Mouse (Mus musculus): ENCODE measurements around the gene A630089N07Rik. TPM values are rescaled to one million over a fixed set of nuclear protein-coding genes. Genes with fewer than 3 reads are reported as not detected.

A630089N07Rik gene
- total RNA-seq, 2 experiments from 2014 or later = 6.9 to 10.0 TPM

DNA sequence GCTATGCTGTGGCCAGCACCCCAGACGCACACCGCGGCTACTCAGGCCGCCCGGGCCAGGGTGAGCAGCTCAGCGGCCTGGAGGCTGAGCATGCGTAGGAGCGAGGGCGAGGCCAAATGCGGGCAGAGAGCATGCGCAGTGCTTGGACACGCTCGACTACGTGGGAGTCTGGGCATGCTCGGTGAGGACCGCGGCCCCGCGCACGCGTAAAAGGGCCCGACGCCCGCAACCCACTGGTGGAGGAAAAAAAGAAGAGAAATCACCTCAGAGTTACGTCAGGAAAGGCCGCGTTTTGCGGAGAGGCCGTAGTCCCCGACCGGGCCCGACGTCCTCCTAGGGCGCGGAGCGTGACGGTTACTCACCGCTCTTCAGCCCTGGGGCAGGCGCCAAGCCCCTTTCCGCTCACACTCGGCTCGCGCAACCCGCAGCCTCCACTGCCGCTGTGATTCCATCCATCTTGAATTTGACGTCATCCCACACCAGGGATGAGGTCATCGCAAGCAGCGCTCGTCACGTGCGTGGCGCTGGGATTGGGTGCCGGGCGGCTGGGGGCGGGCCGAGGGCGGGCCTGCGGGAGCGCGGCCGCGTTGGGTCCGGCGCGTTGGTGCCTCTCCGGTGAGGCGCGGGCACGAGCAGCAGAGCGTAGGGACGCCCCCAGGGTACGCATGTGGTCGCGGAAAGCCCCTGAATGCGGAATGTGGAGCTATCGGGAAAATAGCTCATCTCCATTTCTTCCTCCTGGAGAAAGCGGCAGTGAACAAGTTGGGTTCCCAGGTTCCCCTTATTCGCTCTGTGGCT is 119.9 kb downstream of the A630089N07Rik start, which contains the start of the genes C2cd2 and Zbtb21:
Gene C2cd2 (minus strand): TSS at position 448 of the 798 bp plus-strand sequence.
Gene Zbtb21 (minus strand): TSS at position 472 of the 798 bp plus-strand sequence.
- peak; percentile 98 for DNase-seq (ENCODE audit: low spot score in 2 of 2)

DNA sequence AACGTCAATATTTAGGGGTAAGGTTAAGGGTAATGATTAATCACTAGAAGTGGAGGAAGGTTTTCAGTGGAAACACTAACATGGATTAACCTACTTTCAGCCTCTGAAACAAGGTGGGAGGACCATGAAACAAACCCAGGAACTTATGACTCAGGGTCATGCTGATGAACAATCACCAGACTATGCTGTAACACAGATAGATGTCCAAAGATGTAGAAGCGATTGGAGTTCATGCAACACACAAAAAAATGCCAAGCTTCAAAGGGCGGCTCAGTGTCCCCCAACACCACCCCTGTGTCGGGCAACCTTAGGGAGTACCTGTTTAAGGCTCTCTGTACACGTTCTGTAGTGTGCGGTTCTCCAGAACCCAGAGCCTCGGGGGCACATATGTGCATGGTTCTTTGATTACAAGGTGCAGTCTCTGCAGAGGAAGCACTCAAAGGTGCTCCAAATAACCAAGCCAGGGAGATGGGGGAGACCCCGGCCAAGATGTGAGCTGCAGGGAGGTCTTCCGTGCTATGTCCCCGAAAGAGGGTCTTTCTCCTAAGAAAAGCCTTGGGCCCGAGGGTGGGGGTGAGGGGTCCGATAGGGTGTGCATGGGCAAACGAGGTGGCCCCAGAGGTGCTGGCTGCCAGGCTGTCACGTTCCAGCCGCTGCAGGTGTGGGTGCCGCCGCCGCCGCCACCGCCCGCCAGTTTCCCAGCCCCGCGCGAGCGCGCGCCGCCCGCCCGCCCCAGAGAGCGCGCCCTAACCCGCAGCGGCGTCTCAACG is 120.7 kb downstream of the A630089N07Rik start:
- no peak for DNase-seq (ENCODE audit: low spot score in 2 of 2)

DNA sequence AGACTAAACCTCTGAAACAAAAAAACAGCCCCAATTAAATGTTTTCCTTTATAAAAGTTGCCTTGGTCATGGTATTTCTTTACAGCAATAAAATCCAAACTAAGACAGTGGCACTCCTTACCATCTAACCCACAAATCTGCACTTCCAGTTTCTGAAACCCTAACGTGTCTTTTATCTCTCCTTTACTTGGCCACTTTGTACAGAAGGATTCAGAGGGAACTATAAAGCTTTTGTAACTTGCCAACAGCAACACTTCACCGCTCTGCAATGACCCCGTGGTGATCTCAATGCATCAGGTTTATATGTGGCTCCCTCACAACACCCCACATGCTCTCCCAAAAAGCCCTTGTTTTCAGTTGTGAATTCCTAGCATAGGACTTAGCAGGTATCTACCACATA is 121.9 kb downstream of the A630089N07Rik start:
- DNase-seq (ENCODE audit: low spot score in 2 of 2) = no peak

DNA sequence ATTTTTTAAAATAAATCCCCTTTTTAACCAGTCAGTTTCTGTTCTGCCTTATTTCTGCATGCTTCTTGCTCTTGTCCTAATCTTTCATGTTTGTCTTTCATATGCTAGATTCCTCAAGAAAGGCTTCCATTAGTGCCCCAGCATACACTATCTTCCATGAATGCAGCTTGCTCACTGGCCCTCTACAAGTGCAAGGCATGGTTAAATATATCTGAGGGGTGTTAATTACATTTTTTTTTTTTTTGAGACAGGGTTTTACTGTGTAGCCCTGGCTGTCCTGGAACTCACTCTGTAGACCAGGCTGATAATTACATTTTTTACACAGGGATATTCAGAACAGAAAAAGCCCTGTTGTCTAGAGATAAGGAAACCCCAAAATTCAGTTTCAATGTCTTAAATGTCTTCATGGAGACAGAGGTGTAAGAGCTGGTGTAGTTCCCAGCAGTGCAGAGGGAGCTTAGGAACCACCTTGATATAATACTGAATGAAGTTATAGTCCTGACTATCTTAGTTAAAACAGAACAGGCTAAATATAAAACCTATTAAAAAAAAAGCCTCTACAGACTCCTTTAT is 123.8 kb downstream of the A630089N07Rik start:
- DNase-seq (ENCODE audit: low spot score in 2 of 2) = no peak

DNA sequence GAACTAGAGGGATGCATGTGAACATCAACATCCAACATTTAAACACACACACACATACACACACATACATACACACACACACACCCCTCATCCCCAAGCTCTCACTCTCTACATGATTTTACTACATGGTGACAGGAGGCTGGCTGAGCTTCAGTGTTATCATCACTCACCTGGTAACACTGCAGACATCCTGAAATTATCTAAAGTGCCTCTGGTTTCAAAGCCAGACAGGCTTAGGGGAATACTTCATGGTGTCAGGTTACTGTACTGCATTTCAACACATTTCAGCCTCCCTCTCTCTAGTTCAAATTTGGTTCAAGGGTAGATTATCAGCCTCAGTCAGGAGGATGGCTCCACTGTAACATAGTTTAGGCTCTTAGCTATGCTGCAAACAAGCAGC is 124.6 kb downstream of the A630089N07Rik start:
- no peak for DNase-seq (ENCODE audit: low spot score in 2 of 2)

DNA sequence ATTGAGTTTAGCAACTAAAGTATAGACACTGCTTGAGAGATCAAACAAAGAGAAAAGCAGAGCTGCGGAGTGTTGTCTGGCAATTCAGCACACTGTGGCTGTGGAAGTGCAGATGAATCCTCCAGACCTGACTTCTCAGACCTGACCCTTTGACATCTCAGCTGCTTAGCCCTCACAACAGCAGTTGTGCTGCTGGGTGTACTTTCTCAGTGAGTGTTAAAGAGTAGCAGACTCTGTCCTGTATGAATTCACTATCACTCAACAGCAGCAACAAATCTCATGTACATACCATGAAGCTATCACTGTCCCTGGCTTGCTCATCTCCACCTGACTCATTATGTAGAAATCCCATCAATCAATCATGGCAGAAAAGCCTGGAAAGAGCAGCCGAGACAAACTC is 126.2 kb downstream of the A630089N07Rik start:
- no peak for DNase-seq (ENCODE audit: low spot score in 2 of 2)

DNA sequence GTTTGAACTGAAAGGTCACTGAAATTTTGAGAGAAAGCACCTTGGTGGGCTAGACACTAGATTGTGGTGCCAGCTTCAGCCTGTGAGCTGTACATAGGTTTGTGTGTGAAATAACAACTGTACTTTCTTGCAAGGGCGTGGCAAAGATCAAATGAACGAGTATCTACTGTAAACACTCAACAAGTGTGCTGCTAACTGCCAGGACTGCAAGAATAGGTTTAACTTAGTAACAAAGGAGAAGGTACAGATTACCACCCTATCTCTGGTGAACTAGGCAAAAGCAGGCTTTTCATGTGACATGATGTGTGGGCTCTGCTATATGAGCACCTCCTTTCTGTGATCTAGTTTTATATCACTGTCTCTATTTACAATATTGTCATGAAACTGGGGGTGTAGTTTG is 128.9 kb downstream of the A630089N07Rik start:
- DNase-seq (ENCODE audit: low spot score in 2 of 2) = no peak

DNA sequence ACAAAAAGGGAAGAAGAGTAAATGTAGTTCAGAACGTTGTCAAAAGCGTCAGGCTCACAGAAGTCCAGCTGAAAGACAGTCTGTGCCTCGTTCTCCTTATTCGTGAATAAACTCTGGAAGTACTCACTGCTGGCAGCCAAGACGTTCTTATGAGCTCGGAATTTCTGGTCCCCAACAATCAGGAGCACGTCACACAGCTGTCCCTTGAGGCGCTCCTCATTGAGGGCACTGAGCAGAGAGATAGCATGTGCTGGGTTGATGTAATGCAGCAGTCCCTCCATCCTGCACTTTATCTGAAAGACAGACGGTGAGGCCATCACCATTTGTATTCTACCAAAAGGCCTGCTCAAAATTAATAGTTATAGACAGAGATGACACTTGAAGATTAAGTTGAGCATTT is 129.4 kb downstream of the A630089N07Rik start:
- no peak for DNase-seq (ENCODE audit: low spot score in 2 of 2)

DNA sequence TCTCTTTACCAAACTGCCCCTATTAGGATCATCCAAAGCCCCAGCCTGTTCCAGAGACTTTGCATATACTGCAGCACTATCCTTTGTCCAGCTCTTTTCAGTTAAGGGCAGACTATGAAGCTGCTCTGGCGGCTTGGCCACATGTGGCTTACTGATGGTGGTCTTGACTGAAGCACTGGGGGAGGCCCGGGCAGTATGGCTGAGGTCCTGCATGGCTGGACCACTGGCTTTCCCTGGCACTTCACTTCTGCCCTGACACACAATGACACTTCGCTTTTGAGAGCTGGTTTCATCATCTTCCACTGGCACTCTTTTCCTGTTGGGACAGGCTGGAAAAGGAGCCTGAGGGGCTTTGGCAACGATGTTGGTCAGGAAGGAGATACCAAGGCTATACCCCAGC is 129.9 kb downstream of the A630089N07Rik start:
- no peak for DNase-seq (ENCODE audit: low spot score in 2 of 2)

Other genes with a start within 250 kb of the A630089N07Rik start
- 10 to 100 TPM; 19.9 to 25.0 TPM for gene Prdm15, start 230.6 kb downstream of the A630089N07Rik start, total RNA-seq (2021)
- gene C2cd2, start 119.9 kb downstream of the A630089N07Rik start, total RNA-seq (2021) = 10 to 100 TPM; 19.8 to 23.9 TPM
- 10 to 100 TPM; 18.5 to 21.3 TPM for gene Zbtb21, start 119.8 kb downstream of the A630089N07Rik start, total RNA-seq (2021)
- 10 to 100 TPM; 17.3 to 25.2 TPM for gene B230307C23Rik, start 85.1 kb downstream of the A630089N07Rik start, total RNA-seq (2021)